Mouse (Mus musculus) T-helper 2 cell (primary cell): ENCODE measurements around the gene Uqcrh.

Experiments used
- in situ Hi-C: fragments of 300-600 bp; cut with MboI, MseI; formaldehyde crosslinking; loops from one replicate; pipeline ENCODE4 v1.15.1; 2025; ENCODE audit warnings: high pct_unique_total_duplicates

Gene Uqcrh

DNA sequence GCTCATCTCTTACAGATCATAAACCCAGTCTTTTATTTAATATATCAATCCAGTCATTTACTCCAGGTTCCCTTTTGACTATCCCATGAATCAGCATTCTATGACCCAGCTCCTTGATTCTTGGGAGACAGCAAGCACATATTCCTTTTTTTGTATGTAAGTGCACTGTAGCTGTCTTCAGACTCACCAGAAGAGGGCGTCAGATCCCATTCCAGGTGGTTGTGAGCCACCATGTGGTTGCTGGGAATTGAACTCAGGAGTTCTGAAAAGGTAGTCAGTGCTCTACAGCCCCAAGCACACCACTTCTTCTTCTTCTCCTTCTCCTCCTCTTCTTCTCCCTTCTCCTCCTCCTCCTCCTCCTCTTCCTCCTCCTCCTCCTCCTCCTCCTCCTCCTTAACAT, 17.3 kb downstream of the Uqcrh start:
- in situ Hi-C loops = no loop called here

DNA sequence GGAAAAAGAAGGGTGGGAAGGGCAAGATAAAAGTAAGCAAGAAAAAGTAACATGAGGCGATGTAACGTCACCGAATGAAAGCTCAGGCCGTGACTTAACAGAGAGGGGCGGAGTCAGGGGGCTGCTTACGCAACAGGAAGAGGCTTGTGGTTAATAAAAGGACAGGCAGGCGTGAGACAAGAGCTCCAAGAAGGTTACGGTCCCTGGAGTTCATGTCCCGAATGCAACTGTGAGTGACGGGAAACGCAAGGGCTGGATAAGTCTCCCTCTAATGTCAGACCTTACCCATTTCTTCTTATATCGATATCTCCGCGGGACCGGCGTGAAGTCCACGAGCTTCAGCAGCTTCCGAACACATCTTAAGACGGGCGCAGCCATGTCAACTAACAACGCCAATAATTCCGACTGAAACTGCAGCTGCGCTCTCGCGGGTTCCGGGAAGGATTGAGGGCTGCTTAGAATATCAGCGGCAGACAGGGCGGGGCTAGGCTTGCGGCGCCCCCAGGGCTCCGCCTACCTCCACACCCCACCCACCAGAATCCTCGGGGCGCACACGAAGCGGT, 21.4 kb downstream of the Uqcrh start, which contains the start of gene Nsun4:
Nsun4 (minus strand) TSS at position 478 of the 563 bp plus-strand sequence.
- in situ Hi-C loops = loop anchor here (5.0 kb wide), 1 partner anchor 36 kb away; the partner anchor contains the start of gene Faah

DNA sequence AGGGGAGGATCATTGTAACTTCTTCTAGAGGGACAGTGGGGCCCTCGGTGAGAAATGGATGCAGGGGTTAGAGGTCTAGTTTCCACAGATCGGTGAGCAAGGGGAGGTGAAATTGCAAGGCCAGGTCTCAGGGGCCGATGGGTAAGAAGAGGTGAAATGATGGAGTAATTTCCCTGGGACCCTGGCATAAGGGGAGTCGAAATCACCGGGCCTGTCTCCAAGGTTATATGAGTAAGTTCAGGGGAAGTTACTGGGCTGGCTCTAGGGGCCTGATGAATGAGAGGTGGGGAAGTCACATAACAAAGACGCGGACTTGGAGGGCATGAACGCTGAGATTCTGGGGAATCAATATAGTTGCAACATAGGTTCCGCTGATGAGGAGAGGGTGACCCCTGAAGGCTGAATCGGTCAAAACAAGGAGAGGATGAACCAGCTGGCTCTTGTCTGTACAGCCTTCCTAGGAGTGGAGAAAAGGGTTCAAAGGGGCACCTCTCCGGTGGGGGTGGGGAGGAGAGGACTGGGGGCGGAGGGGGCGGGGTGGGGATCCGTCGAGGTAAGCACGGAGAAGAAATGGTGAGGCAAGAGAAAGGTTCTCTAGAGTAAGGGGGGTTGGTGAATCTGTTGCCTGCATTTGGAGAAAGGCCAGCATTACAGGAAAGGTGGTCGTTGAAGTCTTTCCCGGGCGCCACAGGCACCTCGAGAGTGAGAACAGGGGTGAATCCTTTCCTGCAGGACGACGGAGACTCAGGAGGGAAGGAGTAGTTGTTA, 22.2 kb downstream of the Uqcrh start:
- in situ Hi-C loops = loop anchor here (5.0 kb wide), 1 partner anchor 35 kb away; the partner anchor contains the start of gene Faah

DNA sequence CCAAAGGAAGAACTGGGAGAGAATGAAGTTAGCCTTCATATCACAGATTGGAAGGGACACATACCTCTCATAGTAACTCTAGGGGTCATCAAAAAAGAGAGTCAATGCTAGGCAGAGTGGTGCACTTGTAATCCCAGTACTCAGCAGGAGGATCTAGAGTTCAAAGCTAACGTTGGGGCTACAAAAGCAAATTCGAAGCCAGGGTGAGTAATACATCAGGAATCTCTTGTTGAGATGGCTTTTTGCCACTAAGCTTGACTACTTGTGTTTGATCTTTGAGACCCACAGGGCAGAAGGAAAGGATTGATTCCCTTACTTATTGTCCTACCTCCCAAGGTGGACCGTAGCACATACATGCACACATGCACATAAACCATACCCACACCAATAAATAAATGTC, 25.7 kb downstream of the Uqcrh start:
- in situ Hi-C loops = no loop called here

DNA sequence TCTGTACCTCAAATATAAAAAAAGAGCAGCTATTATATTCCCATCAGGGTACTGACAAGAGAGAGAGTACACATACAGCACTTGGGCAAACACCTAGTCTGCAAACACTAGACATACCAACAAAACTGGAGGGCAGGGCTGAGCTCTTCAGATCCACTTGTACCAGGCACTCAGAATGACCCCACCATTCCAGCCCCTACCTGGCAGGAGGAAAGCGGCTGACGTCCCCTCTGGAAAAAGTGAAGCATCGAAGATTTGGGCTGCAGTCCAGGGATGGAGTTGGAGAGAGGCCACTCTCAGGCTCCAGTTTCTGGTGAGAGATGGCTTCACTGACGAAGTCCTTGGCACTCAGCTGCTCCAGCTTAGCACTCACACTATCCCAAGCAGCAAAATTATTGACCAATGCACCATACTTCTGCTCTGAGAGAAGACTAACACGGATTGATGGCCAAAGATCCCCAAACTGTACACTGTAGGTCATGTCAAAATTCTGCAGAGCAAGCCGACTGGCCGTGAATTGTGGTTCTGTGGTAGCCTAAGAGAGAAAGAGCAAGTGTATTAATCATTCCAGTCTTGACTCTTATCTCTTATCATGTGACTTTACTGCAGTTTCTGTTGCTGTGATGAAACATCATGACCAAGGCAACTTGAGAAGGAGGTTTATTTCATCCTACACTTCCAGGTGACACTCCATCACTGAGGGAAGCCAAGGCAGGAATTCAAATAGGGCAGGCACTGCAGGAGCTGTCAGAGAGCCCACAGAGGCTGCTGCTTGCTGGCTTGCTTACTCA, 26.5 kb downstream of the Uqcrh start:
- in situ Hi-C loops = no loop called here

DNA sequence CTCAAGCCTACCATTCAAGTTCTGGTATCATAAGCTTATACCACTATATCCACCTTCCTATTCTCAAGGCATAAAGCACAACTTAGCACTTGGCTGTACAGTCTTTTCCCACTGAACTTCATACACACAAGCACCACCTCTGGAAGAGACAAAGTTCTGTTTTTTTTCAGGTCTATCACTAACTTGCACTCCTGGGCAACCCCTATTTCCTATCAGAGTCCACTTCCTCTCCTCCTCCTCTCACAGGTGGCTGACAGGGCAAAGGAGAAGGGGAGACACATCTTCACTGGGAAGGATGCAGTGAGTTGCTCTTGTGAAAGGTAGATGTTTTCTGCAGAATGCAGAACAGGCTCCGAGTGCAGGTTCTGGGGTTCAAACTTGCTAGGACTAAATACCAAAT, 27.2 kb downstream of the Uqcrh start:
- in situ Hi-C loops = no loop called here

DNA sequence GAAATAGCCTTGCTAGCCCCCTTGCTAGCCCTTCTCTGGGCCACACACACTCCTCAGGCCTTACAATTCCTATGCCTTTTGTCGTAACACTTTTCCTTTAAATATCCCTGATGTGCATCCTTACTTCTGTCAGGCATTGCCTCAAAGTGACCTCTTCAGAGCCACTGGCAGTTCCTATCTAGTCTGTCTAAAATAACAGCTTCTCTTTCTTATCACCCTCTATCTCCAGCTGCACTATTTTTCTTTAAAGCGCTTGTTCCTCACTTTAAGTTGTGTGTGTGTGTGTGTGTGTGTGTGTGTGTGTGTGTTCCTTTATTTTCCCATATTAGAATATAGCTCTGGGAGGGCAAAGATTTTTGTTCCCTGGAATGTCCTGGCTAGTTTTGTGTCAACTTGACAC, 28.3 kb downstream of the Uqcrh start:
- in situ Hi-C loops = no loop called here

DNA sequence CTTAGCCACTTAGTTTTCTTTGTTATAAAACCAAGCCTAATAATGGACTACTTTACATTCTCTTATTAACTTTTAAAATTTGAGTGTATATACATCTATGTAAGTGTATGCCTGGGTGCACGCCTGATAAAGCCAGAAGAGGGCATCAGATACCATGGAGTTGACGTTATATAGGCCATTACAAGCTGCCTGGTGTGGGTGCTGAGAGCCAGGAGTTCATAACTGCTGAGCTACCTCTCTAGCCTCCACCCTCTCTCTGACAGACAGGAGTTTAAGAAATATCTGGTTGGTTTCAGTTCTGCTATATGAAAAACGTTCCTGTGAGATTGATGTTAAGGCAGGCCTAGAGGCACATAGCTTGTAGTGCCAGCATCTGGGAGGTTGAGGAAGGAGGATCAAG, 32.7 kb downstream of the Uqcrh start:
- in situ Hi-C loops = no loop called here

DNA sequence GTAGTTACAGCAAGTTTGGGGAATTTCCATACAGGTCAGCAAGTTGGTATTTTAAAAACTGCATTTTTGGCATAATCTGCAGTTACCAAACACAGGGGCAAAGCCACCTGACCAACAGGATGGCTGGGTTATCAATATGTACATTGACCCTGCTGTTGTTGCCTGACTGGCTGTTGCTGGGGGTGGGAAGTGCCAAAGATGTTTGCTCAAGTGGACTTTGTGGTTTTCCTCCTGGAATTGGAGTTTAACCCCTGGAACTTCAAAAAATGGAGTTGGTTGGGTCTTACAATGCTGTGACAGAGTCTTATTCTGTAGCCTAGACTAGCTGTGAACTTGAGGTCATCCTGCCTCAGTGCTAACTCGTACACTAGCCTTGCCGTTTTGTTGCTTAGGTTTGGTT, 34.4 kb downstream of the Uqcrh start:
- in situ Hi-C loops = no loop called here

DNA sequence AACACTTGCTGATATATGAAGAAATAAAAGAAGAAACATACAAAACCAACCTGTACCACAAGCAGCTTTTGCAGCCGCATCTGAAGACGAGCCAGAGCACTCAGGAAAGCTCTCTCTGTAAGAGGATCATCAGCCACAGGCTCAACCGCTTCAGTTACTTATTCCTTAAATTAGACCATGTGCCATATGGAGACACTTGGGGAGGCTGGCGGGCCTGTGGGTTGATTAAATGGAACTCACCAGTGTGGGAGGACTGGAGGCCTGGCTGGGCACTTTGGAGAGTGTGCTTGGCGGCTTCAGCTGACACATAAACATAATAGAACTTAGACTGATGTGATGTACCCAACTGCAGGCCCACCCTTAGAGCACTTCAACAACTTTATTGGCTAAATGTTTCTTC, 41.5 kb downstream of the Uqcrh start:
- in situ Hi-C loops = no loop called here

DNA sequence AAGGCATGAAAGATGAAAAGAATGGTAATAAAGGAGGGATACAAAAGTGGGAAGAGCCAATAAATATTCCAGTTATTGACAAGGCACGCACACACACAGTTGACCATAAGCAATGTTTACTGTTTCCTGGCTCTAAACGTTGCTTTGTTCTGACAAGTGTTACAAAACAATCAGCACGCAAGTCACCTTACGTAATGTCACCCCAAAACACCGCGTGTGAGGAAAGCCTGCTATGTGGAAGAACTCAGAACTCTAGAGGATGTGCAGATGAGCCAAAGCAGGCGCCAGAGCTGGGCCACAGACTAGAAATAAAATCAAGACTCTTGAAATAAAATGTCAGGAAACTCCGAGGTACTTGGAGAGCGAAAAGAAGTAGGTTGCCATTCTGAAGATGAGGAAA, 42.0 kb downstream of the Uqcrh start:
- in situ Hi-C loops = no loop called here

DNA sequence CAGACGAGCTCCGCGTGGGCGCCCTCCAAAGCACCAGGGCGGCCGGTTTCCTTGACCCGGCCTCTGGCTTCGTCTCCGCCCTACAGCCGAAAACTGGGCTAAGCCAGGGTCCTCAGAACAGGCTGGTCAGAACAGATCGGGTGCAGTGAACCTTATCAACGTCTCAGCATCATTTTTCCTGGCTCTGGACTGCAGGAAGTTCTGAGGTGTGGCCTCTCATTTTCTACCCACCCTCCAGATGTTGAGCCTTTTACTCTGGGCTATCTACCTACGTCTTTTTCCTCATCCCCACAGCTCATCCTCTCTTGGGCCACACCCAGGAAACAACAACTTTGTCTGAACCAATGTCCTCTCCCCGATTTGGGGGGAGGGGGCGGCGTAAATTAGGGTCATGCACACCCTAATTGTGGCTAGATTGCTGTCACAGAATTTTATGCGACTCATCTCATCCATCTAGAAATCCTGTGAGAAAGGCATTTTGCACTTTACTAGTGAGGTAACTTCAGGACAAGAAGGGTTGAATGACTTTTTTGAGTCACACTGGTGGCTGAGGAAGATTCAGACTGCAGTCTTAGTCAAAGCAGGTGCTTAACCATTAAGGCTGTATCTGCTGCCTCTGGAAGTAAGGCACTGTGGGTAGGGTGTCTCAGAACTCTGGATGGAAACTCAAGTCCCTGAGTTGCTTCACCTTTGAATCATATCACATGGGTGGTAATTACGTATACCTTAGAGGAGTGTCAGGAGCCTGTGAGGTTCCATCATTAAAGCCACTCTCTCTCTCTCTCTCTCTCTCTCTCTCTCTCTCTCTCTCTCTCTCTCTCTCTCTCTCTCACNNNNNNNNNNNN, 56.7 kb downstream of the Uqcrh start, which contains the start of gene Faah:
Faah (minus strand) TSS at position 25 of the 845 bp plus-strand sequence.
- in situ Hi-C loops = loop anchor here (5.0 kb wide), 1 partner anchor 34 kb away; the partner anchor contains the start of gene Nsun4

DNA sequence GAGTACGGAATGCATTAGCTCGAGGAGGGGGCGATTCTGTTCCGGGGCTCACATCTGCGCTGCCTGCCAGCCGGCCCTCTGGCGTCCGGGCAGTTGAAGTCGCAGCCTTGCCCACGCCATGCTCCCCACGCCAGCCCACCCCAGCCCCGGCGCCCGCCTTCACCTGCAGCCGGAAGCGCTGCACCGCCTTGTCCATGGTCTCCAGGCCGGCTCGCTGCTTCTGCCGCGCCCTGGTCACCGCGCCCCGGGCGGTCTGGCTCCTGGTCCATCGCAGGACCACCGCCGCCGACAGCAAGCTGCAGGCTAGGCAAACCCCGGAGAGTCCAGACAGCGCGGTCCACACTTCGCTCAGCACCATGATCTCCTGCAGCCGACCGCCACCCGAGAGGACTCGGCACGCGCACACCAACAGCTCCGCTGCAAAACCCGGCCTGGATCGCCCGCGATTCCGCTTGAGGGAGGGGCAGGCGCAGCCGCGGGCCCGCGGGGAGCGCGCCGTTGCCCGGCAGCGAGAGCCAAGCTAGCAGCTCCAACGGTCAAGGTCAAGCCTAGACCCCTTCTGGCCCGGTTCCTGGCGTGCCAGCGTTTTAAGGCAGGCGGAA, 57.5 kb downstream of the Uqcrh start:
- in situ Hi-C loops = loop anchor here (5.0 kb wide), 1 partner anchor 35 kb away; the partner anchor contains the start of gene Nsun4
